Mouse (Mus musculus): Measurements from ENCODE around the gene Atcay. TPM values are rescaled to one million over a fixed set of nuclear protein-coding genes. Genes with fewer than 3 reads are reported as not detected.

Atcay gene
- polyA plus RNA-seq, 1 experiment from 2014 or later = 1.5 TPM

GRCm38 (mm10) chr10:81265540-81265939, 34.9 kb upstream of the Atcay start:
- Histone ChIP-seq H3K4me2 (ENCODE audit: low read depth, low read length) (peak overlapping the region; percentile 65), H3K9me3 (ENCODE audit: control insufficient read depth, low read length) (peaks cover 5% of the 10 kb centered on the region; the same call in 1 of the 2 replicates), H3K36me3 (ENCODE audit: control insufficient read depth, insufficient read depth, low read length) (peaks cover 15% of the 10 kb centered on the region; the same call in 1 of the 2 replicates), H3K4me1 (ENCODE audit: control insufficient read depth, insufficient read depth, low read length) (peaks cover 18% of the 10 kb centered on the region), H3K27me3 (replicated peaks; ENCODE audit: control insufficient read depth, insufficient read depth, low read length) (no peaks in the 10 kb centered on the region), H3K27ac (ENCODE audit: low read length) (no peak overlapping the region), H3K4me3 (ENCODE audit: low read length) (peak overlapping the region; percentile 68), H3K9ac (ENCODE audit: low read depth, low read length) (peak overlapping the region; percentile 82)
- 94% methylated on average over 8 of the region's 8 CpGs for WGBS
- ATAC-seq = no peak

GRCm38 (mm10) chr10:81261025-81261424, 30.4 kb upstream of the Atcay start:
- ATAC-seq = no peak
- Histone ChIP-seq H3K36me3 (ENCODE audit: control insufficient read depth, insufficient read depth, low read length) (peaks cover 15% of the 10 kb centered on the region; the same call in 1 of the 2 replicates), H3K4me3 (ENCODE audit: low read length) (no peak overlapping the region), H3K27me3 (replicated peaks; ENCODE audit: control insufficient read depth, insufficient read depth, low read length) (peaks cover 26% of the 10 kb centered on the region; the same call in 1 of the 2 replicates), H3K27ac (ENCODE audit: low read length) (no peak overlapping the region), H3K9me3 (ENCODE audit: control insufficient read depth, low read length) (peaks cover 10% of the 10 kb centered on the region; the same call in 1 of the 2 replicates), H3K9ac (ENCODE audit: low read depth, low read length) (no peak overlapping the region), H3K4me2 (ENCODE audit: low read depth, low read length) (no peak overlapping the region), H3K4me1 (ENCODE audit: control insufficient read depth, insufficient read depth, low read length) (peaks cover 15% of the 10 kb centered on the region)
- WGBS = 90% methylated on average over 4 of the region's 4 CpGs

DNA sequence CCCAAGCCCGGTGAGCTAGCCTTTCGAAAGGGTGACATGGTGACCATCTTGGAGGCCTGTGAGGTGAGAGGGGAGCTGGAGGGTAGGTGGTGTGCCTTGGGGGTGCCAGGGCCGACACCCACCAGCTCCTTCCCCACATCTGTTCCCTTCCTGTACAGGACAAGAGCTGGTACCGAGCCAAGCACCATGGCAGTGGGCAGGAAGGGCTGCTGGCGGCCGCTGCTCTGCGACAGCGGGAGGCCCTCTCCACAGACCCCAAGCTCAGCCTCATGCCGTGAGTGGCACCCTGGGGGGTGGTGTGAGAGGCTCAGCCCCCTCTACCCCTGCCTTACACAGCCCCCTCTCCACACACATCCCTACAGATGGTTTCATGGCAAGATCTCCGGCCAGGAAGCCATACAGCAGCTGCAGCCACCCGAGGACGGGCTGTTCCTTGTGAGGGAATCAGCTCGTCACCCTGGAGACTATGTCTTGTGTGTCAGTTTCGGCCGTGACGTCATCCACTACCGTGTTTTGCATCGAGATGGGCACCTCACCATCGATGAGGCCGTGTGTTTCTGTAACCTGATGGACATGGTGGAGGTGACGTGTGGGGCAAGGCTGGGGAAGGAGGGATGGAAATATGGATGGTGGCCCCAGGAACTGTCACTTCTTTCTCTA, 28.7 kb upstream of the Atcay start:
- no peak overlapping the region for H3K9ac ChIP-seq (ENCODE audit: low read depth, low read length)
- H3K9me3 ChIP-seq (ENCODE audit: control insufficient read depth, low read length) = peaks cover 10% of the 10 kb centered on the region; the same call in 1 of the 2 replicates
- H3K4me2 ChIP-seq (ENCODE audit: low read depth, low read length) = no peak overlapping the region
- 42% methylated on average over 21 of the region's 21 CpGs for WGBS
- H3K4me1 ChIP-seq (ENCODE audit: control insufficient read depth, insufficient read depth, low read length) = peaks cover 8% of the 10 kb centered on the region
- H3K27me3 ChIP-seq (replicated peaks; ENCODE audit: control insufficient read depth, insufficient read depth, low read length) = peaks cover 32% of the 10 kb centered on the region
- H3K4me3 ChIP-seq (ENCODE audit: low read length) = no peak overlapping the region
- no peak for ATAC-seq
- H3K36me3 ChIP-seq (ENCODE audit: control insufficient read depth, insufficient read depth, low read length) = peaks cover 7% of the 10 kb centered on the region; the same call in 1 of the 2 replicates
- H3K27ac ChIP-seq (ENCODE audit: low read length) = no peak overlapping the region

DNA sequence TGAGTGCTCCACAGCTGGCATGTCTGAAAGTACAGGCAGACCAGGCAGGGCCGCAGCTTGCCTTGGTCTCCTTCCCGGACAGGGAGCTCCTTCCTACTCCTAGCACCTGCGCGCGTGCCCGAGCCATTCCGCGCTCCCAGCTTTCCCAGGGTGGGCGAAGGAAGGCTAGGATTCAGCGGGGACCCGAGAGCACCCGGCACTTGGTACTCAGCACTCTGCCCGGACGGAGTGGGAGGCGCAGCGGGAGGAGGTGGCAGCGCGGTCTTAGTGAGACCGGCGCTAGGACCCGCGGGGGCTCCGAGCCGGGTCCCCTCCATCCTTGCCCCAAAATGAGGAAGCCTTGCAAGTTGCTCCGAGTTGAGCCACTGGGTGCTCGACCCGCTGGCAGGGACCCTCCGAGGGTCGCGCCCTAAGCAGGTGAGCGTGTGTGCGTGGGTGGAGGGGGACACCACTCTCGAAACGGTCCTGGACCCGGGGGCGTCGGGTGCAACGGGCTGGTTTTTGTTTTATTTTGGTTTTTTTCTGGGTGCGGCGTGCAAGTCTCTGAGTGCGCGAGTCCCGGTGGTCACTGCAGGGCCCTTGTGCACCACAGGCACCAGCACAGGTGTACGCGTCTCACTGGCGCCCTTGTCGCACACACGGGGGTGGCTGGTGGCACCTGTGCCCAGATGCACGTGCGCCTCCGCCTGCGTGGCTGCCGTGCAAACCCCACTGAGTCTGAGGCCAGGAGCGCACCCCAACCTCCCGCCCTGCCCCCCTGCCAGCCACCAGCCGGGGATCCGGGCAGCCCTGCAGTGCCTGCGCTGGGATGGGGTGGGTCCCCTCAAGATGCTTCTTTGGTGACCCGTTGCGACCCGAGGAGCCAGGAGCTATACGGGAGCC, 26.8 kb upstream of the Atcay start:
- ATAC-seq = 0 out of 2 replicates have a peak, but pooled peaks have one; percentile 22
- H3K9me3 ChIP-seq (ENCODE audit: control insufficient read depth, low read length) = peaks cover 10% of the 10 kb centered on the region; the same call in 1 of the 2 replicates
- H3K4me3 ChIP-seq (ENCODE audit: low read length) = peak overlapping the region; percentile 51

GRCm38 (mm10) chr10:81254886-81255285, 24.3 kb upstream of the Atcay start:
- no peak overlapping the region for H3K27ac ChIP-seq (ENCODE audit: low read length)
- no peaks in the 10 kb centered on the region for H3K9me3 ChIP-seq (ENCODE audit: control insufficient read depth, low read length)
- H3K9ac ChIP-seq (ENCODE audit: low read depth, low read length) = no peak overlapping the region
- H3K4me2 ChIP-seq (ENCODE audit: low read depth, low read length) = no peak overlapping the region
- no peaks in the 10 kb centered on the region for H3K36me3 ChIP-seq (ENCODE audit: control insufficient read depth, insufficient read depth, low read length)
- H3K4me1 ChIP-seq (ENCODE audit: control insufficient read depth, insufficient read depth, low read length) = peaks cover 10% of the 10 kb centered on the region
- no peak overlapping the region for H3K4me3 ChIP-seq (ENCODE audit: low read length)
- 44% methylated on average over 1 of the region's 1 CpGs for WGBS
- ATAC-seq = no peak
- peaks cover 60% of the 10 kb centered on the region for H3K27me3 ChIP-seq (replicated peaks; ENCODE audit: control insufficient read depth, insufficient read depth, low read length)

More for the DNA sequence above, 26.8 kb upstream of the Atcay start:
- Histone ChIP-seq H3K4me1 (ENCODE audit: control insufficient read depth, insufficient read depth, low read length) (peaks cover 10% of the 10 kb centered on the region), H3K27me3 (replicated peaks; ENCODE audit: control insufficient read depth, insufficient read depth, low read length) (peaks cover 50% of the 10 kb centered on the region), H3K4me2 (ENCODE audit: low read depth, low read length) (peak overlapping the region; percentile 89), H3K27ac (ENCODE audit: low read length) (no peak overlapping the region), H3K36me3 (ENCODE audit: control insufficient read depth, insufficient read depth, low read length) (no peaks in the 10 kb centered on the region), H3K9ac (ENCODE audit: low read depth, low read length) (peak overlapping the region; percentile 57)
- WGBS = 1% methylated on average over 62 of the region's 62 CpGs

DNA sequence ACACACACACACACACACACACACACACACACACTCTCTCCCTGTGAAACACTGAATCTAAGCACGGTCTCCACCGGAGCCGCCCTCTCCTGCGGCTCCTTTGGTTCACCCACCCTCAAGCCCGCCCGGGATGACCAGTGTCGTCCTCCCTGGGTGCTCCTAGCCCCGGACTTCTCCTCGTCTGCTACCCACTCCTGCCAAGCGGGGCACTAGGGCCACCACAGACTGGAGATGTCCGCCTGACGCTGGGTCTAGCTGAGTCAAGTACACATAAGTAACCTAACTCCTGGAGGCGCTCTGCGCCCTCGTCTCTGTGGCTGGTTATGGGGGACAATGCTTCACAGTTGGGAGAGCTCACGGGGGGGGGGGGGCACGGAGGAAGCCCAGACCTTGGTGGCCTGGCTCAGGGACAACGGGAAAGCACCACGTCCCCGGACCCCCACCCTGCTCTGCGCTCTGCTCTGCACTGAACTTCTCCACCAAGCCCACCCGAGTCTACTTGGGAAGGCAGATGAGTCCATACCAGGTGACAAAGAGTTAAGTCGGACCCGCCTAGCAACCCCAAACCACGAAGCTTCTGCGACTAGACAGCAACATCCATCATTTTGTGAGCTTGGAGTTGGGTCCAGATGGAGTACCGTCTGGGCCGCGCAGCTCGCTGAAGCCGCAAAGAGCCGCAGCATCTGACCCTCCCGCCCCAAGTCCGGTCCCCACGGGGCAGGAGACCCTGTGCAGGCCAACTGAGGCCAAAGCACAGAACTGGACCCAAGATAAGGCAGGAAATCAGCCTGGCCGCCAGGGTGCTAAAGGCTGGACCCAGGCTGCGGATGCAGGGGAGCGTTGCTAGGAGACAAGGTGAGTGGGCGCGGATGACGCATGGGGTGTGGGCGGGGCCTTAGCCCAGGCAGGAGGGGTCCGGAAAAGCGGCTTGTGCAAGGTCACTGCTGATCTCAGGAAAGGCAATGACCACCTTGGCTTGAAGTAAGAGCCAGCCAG, 22.1 kb upstream of the Atcay start, which contains the start of gene Matk:
Gene Matk (plus strand): TSS at position 512 of the 996 bp plus-strand sequence.
- 0 out of 2 replicates have a peak within 1 kb of the TSS, but pooled peaks have one; percentile 4 for H3K4me2 ChIP-seq (ENCODE audit: low read depth, low read length)
- H3K27me3 ChIP-seq (replicated peaks; ENCODE audit: control insufficient read depth, insufficient read depth, low read length) = peaks cover 42% of the 10 kb centered on the region

DNA sequence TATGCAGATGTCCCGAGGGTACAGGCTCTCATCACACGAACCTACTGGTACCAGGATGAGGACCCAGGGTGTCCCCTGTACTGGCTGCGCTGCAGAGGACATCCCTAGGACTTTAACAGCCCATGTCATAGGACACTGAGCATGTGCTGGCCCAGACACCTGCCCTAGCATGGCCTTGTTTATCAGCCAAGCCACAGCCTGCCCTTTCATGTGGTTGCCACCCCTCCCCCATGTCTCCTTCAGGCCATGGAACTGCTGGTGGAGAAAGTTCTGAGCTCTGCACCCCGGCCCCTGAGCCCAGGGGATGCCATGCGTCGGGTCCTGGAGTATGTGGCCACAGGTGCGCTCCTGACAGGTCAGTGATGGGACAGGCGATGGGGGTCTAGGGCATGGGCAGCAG, 18.8 kb upstream of the Atcay start:
- Histone ChIP-seq H3K4me1 (ENCODE audit: control insufficient read depth, insufficient read depth, low read length) (0 out of 2 replicates have a peak, but pooled peaks cover 3% of the 10 kb centered on the region), H3K27me3 (replicated peaks; ENCODE audit: control insufficient read depth, insufficient read depth, low read length) (peaks cover 29% of the 10 kb centered on the region), H3K9me3 (ENCODE audit: control insufficient read depth, low read length) (no peaks in the 10 kb centered on the region), H3K36me3 (ENCODE audit: control insufficient read depth, insufficient read depth, low read length) (no peaks in the 10 kb centered on the region), H3K9ac (ENCODE audit: low read depth, low read length) (no peak overlapping the region), H3K4me2 (ENCODE audit: low read depth, low read length) (no peak overlapping the region), H3K4me3 (ENCODE audit: low read length) (no peak overlapping the region), H3K27ac (ENCODE audit: low read length) (no peak overlapping the region)
- WGBS = 85% methylated on average over 8 of the region's 8 CpGs
- no peak for ATAC-seq

More for the DNA sequence above, 22.1 kb upstream of the Atcay start, which contains the start of gene Matk:
- 0 out of 2 replicates have a peak, but pooled peaks have one; percentile 5 for ATAC-seq
- 11% methylated on average over 44 of the region's 44 CpGs for WGBS
- peak within 1 kb of the TSS; percentile 4; the same call in 1 of the 2 replicates for H3K9ac ChIP-seq (ENCODE audit: low read depth, low read length)
- no peaks in the 10 kb centered on the region for H3K9me3 ChIP-seq (ENCODE audit: control insufficient read depth, low read length)
- no peak within 1 kb of the TSS for H3K4me3 ChIP-seq (ENCODE audit: low read length)
- H3K36me3 ChIP-seq (ENCODE audit: control insufficient read depth, insufficient read depth, low read length) = no peaks in the 10 kb centered on the region
- peaks cover 8% of the 10 kb centered on the region for H3K4me1 ChIP-seq (ENCODE audit: control insufficient read depth, insufficient read depth, low read length)
- no peak within 1 kb of the TSS for H3K27ac ChIP-seq (ENCODE audit: low read length)

DNA sequence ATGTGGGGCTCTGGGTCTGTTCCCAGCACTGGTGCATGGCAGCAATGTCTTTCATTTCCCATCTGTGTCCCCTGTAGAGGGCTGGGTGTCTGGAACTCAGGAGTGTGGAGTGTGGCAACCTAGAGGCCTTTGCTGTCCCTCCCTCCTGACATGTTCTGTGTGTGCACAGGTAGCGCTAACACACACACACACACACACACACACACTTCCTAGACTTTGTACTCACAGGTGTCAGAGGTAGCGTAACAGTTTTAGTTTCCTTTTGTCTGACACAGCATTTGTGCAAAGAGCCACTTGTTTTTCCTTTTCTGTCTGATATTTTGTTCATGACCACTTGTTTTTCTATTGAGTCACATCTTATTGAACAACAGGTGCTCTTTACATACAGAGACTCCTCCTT, 17.2 kb upstream of the Atcay start:
- ATAC-seq = peak; percentile 20
- H3K27ac ChIP-seq (ENCODE audit: low read length) = no peak overlapping the region

More for the DNA sequence above, 17.2 kb upstream of the Atcay start:
- H3K9me3 ChIP-seq (ENCODE audit: control insufficient read depth, low read length) = no peaks in the 10 kb centered on the region
- 0 out of 2 replicates have a peak, but pooled peaks cover 3% of the 10 kb centered on the region for H3K4me1 ChIP-seq (ENCODE audit: control insufficient read depth, insufficient read depth, low read length)
- no peak overlapping the region for H3K4me3 ChIP-seq (ENCODE audit: low read length)
- peaks cover 14% of the 10 kb centered on the region for H3K27me3 ChIP-seq (replicated peaks; ENCODE audit: control insufficient read depth, insufficient read depth, low read length)
- WGBS = 74% methylated on average over 2 of the region's 2 CpGs
- H3K36me3 ChIP-seq (ENCODE audit: control insufficient read depth, insufficient read depth, low read length) = no peaks in the 10 kb centered on the region
- H3K4me2 ChIP-seq (ENCODE audit: low read depth, low read length) = no peak overlapping the region
- no peak overlapping the region for H3K9ac ChIP-seq (ENCODE audit: low read depth, low read length)
